Mouse (Mus musculus) liver, embryonic 16.5 days (tissue): ENCODE measurements around the gene Tinf2. TPM values are rescaled to one million over a fixed set of nuclear protein-coding genes. Genes with fewer than 3 reads are reported as not detected.

ENCODE experiments used
- ATAC-seq: fragments of 200-750 bp; cut with Nextera tagmentation; 2 replicates; pipeline ENCODE4 v1.8.0; 2017; ENCODE audit warnings: low read depth, mild to moderate bottlenecking, moderate number of reproducible peaks, moderate library complexity
- H3K27ac ChIP-seq: fragments of 300-500 bp; sonication (generic); 2 replicates; pipeline ENCODE4 v1.5.1; 2014; ENCODE audit warnings: mild to moderate bottlenecking, low read length
- H3K27me3 ChIP-seq: fragments of 300-500 bp; sonication (generic); 2 replicates; pipeline ENCODE4 v1.6.1; 2014; ENCODE audit warnings: low read depth, low read length, mixed read lengths; ENCODE audit not compliant: control insufficient read depth, insufficient read depth
- H3K36me3 ChIP-seq: fragments of 300-500 bp; sonication (generic); 2 replicates; pipeline ENCODE4 v1.6.1; 2014; ENCODE audit warnings: mild to moderate bottlenecking; ENCODE audit not compliant: control insufficient read depth, insufficient read depth
- H3K4me1 ChIP-seq: fragments of 300-500 bp; sonication (generic); 2 replicates; pipeline ENCODE4 v1.6.1; 2014; ENCODE audit warnings: low read depth, low read length, mixed read lengths; ENCODE audit not compliant: control insufficient read depth
- H3K4me2 ChIP-seq: fragments of 300-500 bp; sonication (generic); 2 replicates; pipeline ENCODE4 v1.6.1; 2014; ENCODE audit warnings: low read depth, low read length, mixed read lengths
- H3K4me3 ChIP-seq: fragments of 300-500 bp; sonication (generic); 2 replicates; pipeline ENCODE4 v1.5.1; 2014; ENCODE audit warnings: low read depth, mild to moderate bottlenecking, low read length
- H3K9ac ChIP-seq: fragments of 300-500 bp; sonication (generic); 2 replicates; pipeline ENCODE4 v1.6.1; 2014; ENCODE audit warnings: low read depth, low read length
- H3K9me3 ChIP-seq: fragments of 300-500 bp; sonication (generic); replicated peaks from 2 replicates; pipeline ENCODE4 v1.6.1; 2016; ENCODE audit warnings: low read length; ENCODE audit not compliant: control insufficient read depth
- WGBS: fragments of 180-500 bp; shearing (Covaris S2); extraction: QIAGEN DNeasy Blood & Tissue Kit; methylation state at CpG from one replicate; pipeline ENCODE4 v1.1.7; 2014; ENCODE audit not compliant: insufficient replicate concordance; 5-methylcytosine and 5-hydroxymethylcytosine counted together
- polyA plus RNA-seq: library from polyadenylated mRNA; unstranded; fragments of >200 nt; fragmentation: Nextera tagmentation; extraction: Ambion mirVana; gene quantifications from 2 replicates; pipeline ENCODE4 v1.2.1, GENCODE M21; 2015

Tinf2 gene
- polyA plus RNA-seq, 1 experiment from 2014 or later = 17.8 TPM

GRCm38 (mm10) chr14:55651528-55651927 is 30.1 kb downstream of the Tinf2 start:
- Histone ChIP-seq H3K9ac (no peak overlapping the region), H3K4me3 (no peak overlapping the region), H3K9me3 (no peaks in the 10 kb centered on the region), H3K4me1 (no peaks in the 10 kb centered on the region), H3K27ac (no peak overlapping the region), H3K27me3 (no peaks in the 10 kb centered on the region), H3K36me3 (no peaks in the 10 kb centered on the region), H3K4me2 (no peak overlapping the region)
- WGBS = 74% methylated on average over 7 of the region's 7 CpGs
- no peak for ATAC-seq

- H3K36me3 ChIP-seq = peaks cover 4% of the 10 kb centered on the region; the same call in 1 of the 2 replicates
- no peak within 1 kb of the TSS for H3K9ac ChIP-seq
- no peak within 1 kb of the TSS for H3K4me3 ChIP-seq
- 65% methylated on average over 2 of the region's 2 CpGs for WGBS
- H3K4me2 ChIP-seq = no peak within 1 kb of the TSS
- no peak within 1 kb of the TSS for H3K27ac ChIP-seq
- H3K9me3 ChIP-seq = no peaks in the 10 kb centered on the region
- ATAC-seq = no peak
- peaks cover 8% of the 10 kb centered on the region for H3K4me1 ChIP-seq
- H3K27me3 ChIP-seq = no peaks in the 10 kb centered on the region
Measured at GRCm38 (mm10) chr14:55649884-55650283, 31.7 kb downstream of the Tinf2 start, which contains the start of gene Tssk4. Gene Tssk4, plus strand, starts transcription at chr14:55650184.

- peak overlapping the region; percentile 85 for H3K4me2 ChIP-seq
- H3K9ac ChIP-seq = peak overlapping the region; percentile 98
- H3K4me3 ChIP-seq = peak overlapping the region; percentile 99
- H3K9me3 ChIP-seq = no peaks in the 10 kb centered on the region
- no peaks in the 10 kb centered on the region for H3K27me3 ChIP-seq
- peaks cover 28% of the 10 kb centered on the region for H3K4me1 ChIP-seq
- ATAC-seq = no peak
- peaks cover 21% of the 10 kb centered on the region for H3K36me3 ChIP-seq
- WGBS = 15% methylated on average over 17 of the region's 17 CpGs
- H3K27ac ChIP-seq = peak overlapping the region; percentile 93
Measured at GRCm38 (mm10) chr14:55644261-55644888, 37.2 kb downstream of the Tinf2 start.

- ATAC-seq = peak; percentile 87
- peak within 1 kb of the TSS; percentile 93 for H3K27ac ChIP-seq
- H3K9me3 ChIP-seq = no peaks in the 10 kb centered on the region
- H3K27me3 ChIP-seq = no peaks in the 10 kb centered on the region
- H3K4me2 ChIP-seq = peak within 1 kb of the TSS; percentile 85
- H3K4me1 ChIP-seq = peaks cover 28% of the 10 kb centered on the region
- H3K4me3 ChIP-seq = peak within 1 kb of the TSS; percentile 99
- H3K36me3 ChIP-seq = peaks cover 27% of the 10 kb centered on the region
- H3K9ac ChIP-seq = peak within 1 kb of the TSS; percentile 98
- WGBS = under 1% methylated on average over 87 of the region's 89 CpGs
Measured at GRCm38 (mm10) chr14:55643060-55643907, 38.3 kb downstream of the Tinf2 start, which contains the start of gene Tm9sf1. Gene Tm9sf1, minus strand, starts transcription at chr14:55643806.

- Histone ChIP-seq H3K9me3 (no peaks in the 10 kb centered on the region), H3K4me1 (peaks cover 28% of the 10 kb centered on the region), H3K4me3 (peak overlapping the region; percentile 99), H3K36me3 (peaks cover 32% of the 10 kb centered on the region), H3K9ac (peak overlapping the region; percentile 98), H3K27me3 (no peaks in the 10 kb centered on the region), H3K4me2 (peak overlapping the region; percentile 85), H3K27ac (peak overlapping the region; percentile 93)
- 0 out of 2 replicates have a peak, but pooled peaks have one; percentile 2 for ATAC-seq
- WGBS = 19% methylated on average over 8 of the region's 8 CpGs
Measured at GRCm38 (mm10) chr14:55642679-55643059, 39.0 kb downstream of the Tinf2 start.

- H3K9ac ChIP-seq = no peak overlapping the region
- no peak overlapping the region for H3K27ac ChIP-seq
- H3K9me3 ChIP-seq = no peaks in the 10 kb centered on the region
- 81% methylated on average over 13 of the region's 13 CpGs for WGBS
- no peaks in the 10 kb centered on the region for H3K27me3 ChIP-seq
- H3K36me3 ChIP-seq = peaks cover 34% of the 10 kb centered on the region
- no peak overlapping the region for H3K4me2 ChIP-seq
- ATAC-seq = no peak
- H3K4me1 ChIP-seq = peaks cover 27% of the 10 kb centered on the region
- no peak overlapping the region for H3K4me3 ChIP-seq
Measured at GRCm38 (mm10) chr14:55641291-55641690, 40.3 kb downstream of the Tinf2 start.

GRCm38 (mm10) chr14:55640816-55641215 is 40.8 kb downstream of the Tinf2 start:
- H3K27me3 ChIP-seq = no peaks in the 10 kb centered on the region
- peaks cover 32% of the 10 kb centered on the region for H3K36me3 ChIP-seq
- no peak overlapping the region for H3K27ac ChIP-seq
- H3K9ac ChIP-seq = no peak overlapping the region
- no peak overlapping the region for H3K4me3 ChIP-seq
- no peaks in the 10 kb centered on the region for H3K9me3 ChIP-seq
- WGBS = 90% methylated on average over 14 of the region's 14 CpGs
- peaks cover 25% of the 10 kb centered on the region for H3K4me1 ChIP-seq
- no peak for ATAC-seq
- no peak overlapping the region for H3K4me2 ChIP-seq

GRCm38 (mm10) chr14:55637795-55638194 is 43.8 kb downstream of the Tinf2 start, which contains the start of gene Gm49378:
Gene Gm49378, minus strand, starts transcription at chr14:55637895.
- Histone ChIP-seq H3K4me1 (peaks cover 25% of the 10 kb centered on the region), H3K9me3 (no peaks in the 10 kb centered on the region), H3K27me3 (no peaks in the 10 kb centered on the region), H3K9ac (no peak within 1 kb of the TSS), H3K4me3 (no peak within 1 kb of the TSS), H3K36me3 (peaks cover 32% of the 10 kb centered on the region), H3K4me2 (no peak within 1 kb of the TSS), H3K27ac (no peak within 1 kb of the TSS)
- ATAC-seq = no peak
- 87% methylated on average over 9 of the region's 9 CpGs for whole genome bisulfite sequencing
